Mouse (Mus musculus) lung, postnatal 0 days (tissue): Measurements from ENCODE around the gene Adk. TPM values are rescaled to one million over a fixed set of nuclear protein-coding genes. Genes with fewer than 3 reads are reported as not detected.

Source experiments
- ATAC-seq: fragments of 200-750 bp; cut with Nextera tagmentation; 2 replicates; pipeline ENCODE4 v1.8.0; 2017; ENCODE audit warnings: moderate library complexity
- DNase-seq: peaks from one replicate; pipeline ENCODE4 v3.0.0-alpha.2; 2016; ENCODE audit warnings: low spot score
- H3K27ac ChIP-seq: fragments of 300-500 bp; sonication (generic); 2 replicates; pipeline ENCODE4 v1.5.1; 2014; ENCODE audit warnings: antibody characterized with exemption, mild to moderate bottlenecking, low read length, mixed read lengths
- H3K27me3 ChIP-seq: fragments of 300-500 bp; sonication (generic); replicated peaks from 2 replicates; pipeline ENCODE4 v1.6.1; 2014; ENCODE audit warnings: low read length, mixed read lengths; ENCODE audit not compliant: insufficient read depth
- H3K36me3 ChIP-seq: fragments of 300-500 bp; sonication (generic); 2 replicates; pipeline ENCODE4 v1.6.1; 2014; ENCODE audit warnings: low read length, mixed read lengths; ENCODE audit not compliant: insufficient read depth
- H3K4me1 ChIP-seq: fragments of 300-500 bp; sonication (generic); 2 replicates; pipeline ENCODE4 v1.6.1; 2014; ENCODE audit warnings: antibody characterized with exemption, low read depth, low read length, mixed read lengths; ENCODE audit not compliant: insufficient read depth
- H3K4me2 ChIP-seq: fragments of 300-500 bp; sonication (generic); replicated peaks from 2 replicates; pipeline ENCODE4 v1.6.1; 2014; ENCODE audit warnings: low read depth, mild to moderate bottlenecking, low read length, moderate library complexity, mixed read lengths
- H3K4me3 ChIP-seq: fragments of 300-500 bp; sonication (generic); 2 replicates; pipeline ENCODE4 v1.5.1; 2014; ENCODE audit warnings: low read depth, low read length
- H3K9ac ChIP-seq: fragments of 300-500 bp; sonication (generic); replicated peaks from 2 replicates; pipeline ENCODE4 v1.6.1; 2014; ENCODE audit warnings: low read depth, mild to moderate bottlenecking
- H3K9me3 ChIP-seq: fragments of 300-500 bp; sonication (generic); 2 replicates; pipeline ENCODE4 v1.6.1; 2016; ENCODE audit warnings: low read length, mixed read lengths
- CTCF ChIP-seq: IDR thresholded peaks from 2 replicates; pipeline ENCODE4 v1.5.1; 2016; ENCODE audit warnings: antibody characterized with exemption, mild to moderate bottlenecking
- EP300 ChIP-seq: IDR thresholded peaks from 2 replicates; pipeline ENCODE4 v1.6.1; 2016; ENCODE audit warnings: antibody characterized with exemption, mild to moderate bottlenecking, control low read depth
- WGBS: fragments of 180-500 bp; shearing (Covaris S2); extraction: QIAGEN DNeasy Blood & Tissue Kit; methylation state at CpG from one replicate; pipeline ENCODE4 v1.1.7; 2014; 5-methylcytosine and 5-hydroxymethylcytosine counted together
- polyA plus RNA-seq: library from polyadenylated mRNA; unstranded; fragments of >200 nt; fragmentation: Nextera tagmentation; extraction: Ambion mirVana; gene quantifications from 2 replicates; pipeline ENCODE4 v1.2.1, GENCODE M21; 2015

The Adk gene
- polyA plus RNA-seq, 1 experiment from 2014 or later = 238 TPM

DNA sequence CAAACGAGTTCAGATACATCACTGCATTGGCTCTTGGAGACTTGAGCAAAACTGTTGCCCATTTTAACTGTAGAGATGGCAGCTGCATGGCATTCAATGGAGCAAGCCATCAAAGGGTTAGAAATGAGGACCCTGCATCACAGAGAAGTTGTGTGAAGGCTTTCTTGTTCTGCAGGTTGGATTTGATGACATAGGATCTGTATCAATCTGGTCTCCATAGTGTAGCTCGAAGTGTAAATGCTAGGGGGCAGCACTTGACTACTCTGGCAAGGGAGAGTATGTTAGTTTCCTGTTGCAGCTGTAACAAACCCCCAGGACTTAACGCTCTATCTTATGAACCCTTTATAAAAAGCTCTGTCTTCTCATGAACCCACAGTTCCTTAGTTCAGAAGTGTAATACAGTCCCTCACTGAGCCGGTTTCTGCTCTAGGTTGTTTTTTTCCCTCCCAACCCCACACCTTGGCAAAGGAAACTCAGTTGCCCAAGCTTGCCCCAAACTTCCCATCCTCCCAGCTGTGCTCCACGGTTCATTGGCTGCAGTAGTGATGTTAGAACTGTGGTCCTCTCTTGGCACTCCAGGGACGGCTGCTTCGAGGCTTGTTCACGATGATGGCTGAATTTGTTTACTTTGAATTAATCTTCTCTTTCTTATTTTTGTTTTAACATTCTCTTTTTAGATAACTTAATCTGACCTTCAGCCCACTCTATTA lies 91.2 kb downstream of the Adk start:
- H3K9me3 ChIP-seq = no peaks in the 10 kb centered on the region
- H3K4me1 ChIP-seq = no peaks in the 10 kb centered on the region
- DNase-seq (peak; percentile 55), ATAC-seq (peak; percentile 43; the same call in 1 of the 2 replicates)
- peak; percentile 74 for TF ChIP-seq CTCF
- TF ChIP-seq EP300 = no peak
- no peaks in the 10 kb centered on the region for H3K36me3 ChIP-seq
- H3K27ac ChIP-seq = no peak overlapping the region
- no peaks in the 10 kb centered on the region for H3K27me3 ChIP-seq
- no peak overlapping the region for H3K9ac ChIP-seq
- WGBS = 57% methylated on average over 8 of the region's 8 CpGs
- no peak overlapping the region for H3K4me2 ChIP-seq
- H3K4me3 ChIP-seq = no peak overlapping the region

DNA sequence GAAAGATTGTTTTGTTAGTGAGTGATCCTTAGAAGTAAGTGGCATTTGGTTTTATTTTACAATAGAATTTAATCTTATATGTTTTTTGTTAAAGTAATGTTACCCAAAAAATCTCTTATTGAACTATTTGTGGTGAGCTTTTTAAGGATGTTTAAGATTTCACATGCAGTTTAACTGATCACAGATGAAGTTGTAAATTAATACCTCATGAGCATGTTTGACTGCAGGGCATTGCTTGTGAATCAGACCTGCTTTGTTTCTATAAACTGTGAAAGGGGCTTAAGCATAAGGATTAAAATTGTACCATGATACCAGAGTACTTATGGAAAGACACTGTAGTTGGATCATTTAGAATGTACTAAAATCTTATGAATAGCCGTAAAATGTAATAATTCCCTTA lies 94.8 kb downstream of the Adk start:
- Histone ChIP-seq H3K27me3 (no peaks in the 10 kb centered on the region), H3K4me1 (no peaks in the 10 kb centered on the region), H3K9ac (no peak overlapping the region), H3K36me3 (no peaks in the 10 kb centered on the region), H3K4me2 (no peak overlapping the region), H3K9me3 (no peaks in the 10 kb centered on the region), H3K27ac (no peak overlapping the region), H3K4me3 (no peak overlapping the region)
- WGBS = 97% methylated on average over 1 of the region's 1 CpGs
- no peak for DNase-seq
- no peak for ATAC-seq
- TF ChIP-seq CTCF (no peak), EP300 (no peak)

DNA sequence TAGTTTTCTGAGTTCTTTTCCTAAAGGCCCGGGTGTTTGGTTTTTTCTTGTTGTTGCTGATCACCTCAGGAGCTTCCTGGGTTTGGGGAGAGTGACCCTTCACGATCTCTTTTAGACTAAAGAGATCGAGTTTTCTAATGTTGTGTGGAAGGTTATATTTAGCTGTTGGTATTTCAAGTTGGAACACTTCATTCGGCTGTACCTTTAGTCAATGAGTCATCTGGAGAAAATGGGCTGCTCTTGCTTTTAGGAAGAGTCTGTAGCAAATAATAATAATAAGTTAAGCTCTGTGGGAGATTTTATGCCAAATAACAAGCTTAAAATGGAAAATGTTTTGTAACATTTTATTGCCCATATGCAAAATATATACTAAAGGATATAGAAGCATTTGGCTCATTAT lies 97.9 kb downstream of the Adk start:
- Histone ChIP-seq H3K36me3 (no peaks in the 10 kb centered on the region), H3K27me3 (no peaks in the 10 kb centered on the region), H3K4me2 (no peak overlapping the region), H3K4me3 (no peak overlapping the region), H3K4me1 (no peaks in the 10 kb centered on the region), H3K27ac (no peak overlapping the region; the same call in 1 of the 2 replicates), H3K9ac (no peak overlapping the region), H3K9me3 (no peaks in the 10 kb centered on the region)
- 53% methylated on average over 4 of the region's 4 CpGs for WGBS
- TF ChIP-seq EP300 = no peak
- no peak for TF ChIP-seq CTCF
- ATAC-seq (no peak), DNase-seq (peak; percentile 17)

- ATAC-seq (no peak), DNase-seq (peak; percentile 7)
- H3K27ac ChIP-seq = no peak overlapping the region
- no peaks in the 10 kb centered on the region for H3K36me3 ChIP-seq
- 66% methylated on average over 6 of the region's 6 CpGs for WGBS
- no peaks in the 10 kb centered on the region for H3K27me3 ChIP-seq
- TF ChIP-seq EP300 = no peak
- no peak for TF ChIP-seq CTCF
- no peak overlapping the region for H3K4me3 ChIP-seq
- H3K4me1 ChIP-seq = no peaks in the 10 kb centered on the region
- H3K4me2 ChIP-seq = no peak overlapping the region
- H3K9me3 ChIP-seq = no peaks in the 10 kb centered on the region
- no peak overlapping the region for H3K9ac ChIP-seq
Measured at GRCm38 (mm10) chr14:21152055-21152454, 99.7 kb downstream of the Adk start.

DNA sequence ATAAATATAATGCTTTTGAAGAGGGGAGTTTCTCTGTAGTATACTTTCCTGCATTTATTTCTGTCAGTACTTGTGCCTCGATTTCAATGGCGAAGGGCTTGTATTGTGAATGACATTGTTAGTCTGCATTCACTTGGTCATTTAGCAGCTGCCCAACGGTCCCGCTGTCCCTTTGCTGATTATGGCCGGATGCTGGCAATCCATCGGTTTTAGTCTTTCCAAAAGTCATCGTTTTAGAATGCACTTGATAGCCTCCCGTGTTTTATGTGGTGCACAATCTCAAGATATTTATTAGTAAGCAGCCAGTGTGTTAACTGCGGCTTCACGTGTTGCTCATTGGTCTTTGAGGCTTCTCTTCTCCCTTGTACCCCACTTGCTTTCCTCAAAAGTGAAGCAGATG lies 113.3 kb downstream of the Adk start:
- H3K9me3 ChIP-seq = no peaks in the 10 kb centered on the region
- WGBS = 91% methylated on average over 10 of the region's 10 CpGs
- no peak overlapping the region for H3K9ac ChIP-seq
- H3K36me3 ChIP-seq = no peaks in the 10 kb centered on the region
- no peak for TF ChIP-seq CTCF
- no peak for TF ChIP-seq EP300
- H3K27ac ChIP-seq = no peak overlapping the region
- H3K4me1 ChIP-seq = no peaks in the 10 kb centered on the region
- H3K4me2 ChIP-seq = no peak overlapping the region
- no peak for ATAC-seq
- no peak for DNase-seq
- H3K4me3 ChIP-seq = no peak overlapping the region
- no peaks in the 10 kb centered on the region for H3K27me3 ChIP-seq

DNA sequence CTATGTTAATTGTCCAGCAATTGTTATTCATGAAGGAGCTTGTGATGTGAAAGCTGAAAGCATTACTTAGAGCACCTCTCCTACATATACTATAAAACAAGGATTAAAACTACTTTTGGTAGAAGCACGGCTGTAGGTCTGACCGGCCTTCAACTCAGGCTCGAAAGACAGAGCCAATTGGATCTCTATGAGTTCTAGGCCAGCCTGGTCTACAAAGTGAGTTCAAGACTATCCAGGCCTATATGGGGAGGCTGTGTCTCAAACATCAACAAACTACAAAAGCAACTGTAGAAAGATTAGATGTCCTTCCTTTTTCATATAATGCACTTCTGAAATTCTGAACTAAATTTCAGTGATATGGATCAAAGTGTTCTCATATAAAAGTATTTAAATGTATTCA lies 113.7 kb downstream of the Adk start:
- 98% methylated on average over 3 of the region's 3 CpGs for WGBS

More for the DNA sequence above, 113.7 kb downstream of the Adk start:
- DNase-seq (no peak), ATAC-seq (no peak)
- no peaks in the 10 kb centered on the region for H3K27me3 ChIP-seq
- H3K4me2 ChIP-seq = no peak overlapping the region
- TF ChIP-seq CTCF (no peak), EP300 (no peak)
- H3K4me1 ChIP-seq = no peaks in the 10 kb centered on the region
- H3K27ac ChIP-seq = no peak overlapping the region
- no peaks in the 10 kb centered on the region for H3K36me3 ChIP-seq
- no peak overlapping the region for H3K4me3 ChIP-seq
- H3K9ac ChIP-seq = no peak overlapping the region
- no peaks in the 10 kb centered on the region for H3K9me3 ChIP-seq
